Mouse (Mus musculus) neural tube, embryonic 13.5 days (tissue): ENCODE measurements around the gene Lyzl4. TPM values are rescaled to one million over a fixed set of nuclear protein-coding genes. Genes with fewer than 3 reads are reported as not detected.
"Not testable (repeated sequence)": the region's sequence is repeated elsewhere in the genome, so short reads cannot be mapped to it uniquely, and the experiment has no call there.

Source experiments
- ATAC-seq: fragments of 200-750 bp; cut with Nextera tagmentation; 2 replicates; pipeline ENCODE4 v1.8.0; 2017; ENCODE audit warnings: low read depth, mild to moderate bottlenecking, moderate TSS enrichment, moderate library complexity
- H3K27ac ChIP-seq: fragments of 300-500 bp; sonication (generic); replicated peaks from 2 replicates; pipeline ENCODE4 v1.5.1; 2015; ENCODE audit warnings: moderate library complexity, mild to moderate bottlenecking, inconsistent platforms
- H3K27me3 ChIP-seq: fragments of 300-500 bp; sonication (generic); 2 replicates; pipeline ENCODE4 v1.6.1; 2015; ENCODE audit warnings: mild to moderate bottlenecking, inconsistent platforms
- H3K36me3 ChIP-seq: fragments of 300-500 bp; sonication (generic); 2 replicates; pipeline ENCODE4 v1.6.1; 2015; ENCODE audit warnings: mild to moderate bottlenecking, inconsistent platforms
- H3K4me1 ChIP-seq: fragments of 300-500 bp; sonication (generic); replicated peaks from 2 replicates; pipeline ENCODE4 v1.6.1; 2015; ENCODE audit warnings: inconsistent platforms
- H3K4me2 ChIP-seq: fragments of 300-500 bp; sonication (generic); 2 replicates; pipeline ENCODE4 v1.6.1; 2015; ENCODE audit warnings: inconsistent platforms, mild to moderate bottlenecking, moderate library complexity
- H3K4me3 ChIP-seq: fragments of 300-500 bp; sonication (generic); 2 replicates; pipeline ENCODE4 v1.5.1; 2015; ENCODE audit warnings: mild to moderate bottlenecking, inconsistent platforms
- H3K9ac ChIP-seq: fragments of 300-500 bp; sonication (generic); 2 replicates; pipeline ENCODE4 v1.6.1; 2015; ENCODE audit warnings: moderate library complexity, mild to moderate bottlenecking, inconsistent platforms
- H3K9me3 ChIP-seq: fragments of 300-500 bp; sonication (generic); 2 replicates; pipeline ENCODE4 v1.6.1; 2016; ENCODE audit warnings: inconsistent platforms
- WGBS: fragments of 180-500 bp; shearing (Covaris S2); methylation state at CpG from one replicate; pipeline ENCODE4 v1.1.7; 2015; 5-methylcytosine and 5-hydroxymethylcytosine counted together
- polyA plus RNA-seq: library from polyadenylated mRNA; unstranded; fragments of >200 nt; fragmentation: Nextera tagmentation; extraction: Ambion mirVana; gene quantifications from 2 replicates; pipeline ENCODE4 v1.2.1, GENCODE M21; 2015

Gene Lyzl4
- polyA plus RNA-seq, 1 experiment from 2014 or later, result not detected

DNA sequence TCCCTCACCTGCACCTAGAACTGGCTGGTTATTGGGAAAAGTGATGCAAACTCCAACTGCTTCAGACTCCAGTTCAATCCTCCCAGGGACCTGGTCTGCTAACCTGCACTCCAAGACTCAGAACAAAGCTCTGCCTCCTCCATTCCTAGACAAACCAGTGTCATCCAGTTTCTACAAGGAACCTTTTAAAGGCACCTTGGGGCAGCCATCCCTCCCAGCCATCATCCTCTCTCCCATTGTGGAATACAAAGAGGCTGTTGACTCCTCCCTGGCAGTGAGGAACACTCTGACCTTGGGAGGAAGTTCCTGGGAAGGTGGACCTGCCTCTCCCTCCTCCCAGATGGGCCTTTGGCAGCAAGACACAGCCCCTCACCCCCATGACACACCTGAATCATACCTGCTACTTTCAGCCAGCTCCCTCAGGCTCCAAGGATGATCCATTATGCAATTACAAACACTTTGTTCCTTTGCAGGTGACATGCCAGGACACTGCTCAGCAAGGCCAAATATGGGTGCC is 27.6 kb downstream of the Lyzl4 start:
- Histone ChIP-seq H3K27me3 (no peaks in the 10 kb centered on the region; the same call in 1 of the 2 replicates), H3K9ac (no peak overlapping the region), H3K36me3 (no peaks in the 10 kb centered on the region), H3K4me1 (peaks cover 8% of the 10 kb centered on the region), H3K27ac (no peak overlapping the region), H3K9me3 (no peaks in the 10 kb centered on the region), H3K4me2 (no peak overlapping the region), H3K4me3 (no peak overlapping the region)
- ATAC-seq, result no peak

DNA sequence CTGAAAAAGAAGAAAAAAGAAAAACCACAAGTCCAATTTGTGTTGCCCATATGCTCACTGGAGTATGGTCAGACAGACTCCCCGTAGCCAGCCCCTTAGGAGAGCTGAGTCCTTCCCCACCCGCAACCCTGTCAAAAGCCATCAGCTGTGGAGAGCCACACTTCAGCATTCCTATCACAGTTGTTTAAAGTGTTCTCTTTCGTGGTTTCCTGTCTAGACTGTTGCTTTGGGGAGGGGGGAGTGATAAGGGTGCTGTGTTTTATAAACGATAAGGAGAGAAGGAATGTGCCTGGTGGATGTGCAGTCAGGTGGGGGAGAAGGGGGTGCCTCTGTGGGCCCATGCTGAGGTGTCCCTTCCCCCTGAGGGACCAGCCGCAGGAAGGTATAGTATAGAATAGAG is 28.7 kb downstream of the Lyzl4 start:
- H3K4me3 ChIP-seq, result no peak overlapping the region
- WGBS, result 75% methylated on average over 5 of the region's 5 CpGs
- H3K9ac ChIP-seq, result no peak overlapping the region
- H3K9me3 ChIP-seq, result no peaks in the 10 kb centered on the region
- ATAC-seq, result no peak
- no peaks in the 10 kb centered on the region for H3K36me3 ChIP-seq
- peaks cover 5% of the 10 kb centered on the region; the same call in 1 of the 2 replicates for H3K4me1 ChIP-seq
- H3K4me2 ChIP-seq, result no peak overlapping the region
- H3K27me3 ChIP-seq, result no peaks in the 10 kb centered on the region; the same call in 1 of the 2 replicates
- no peak overlapping the region for H3K27ac ChIP-seq

DNA sequence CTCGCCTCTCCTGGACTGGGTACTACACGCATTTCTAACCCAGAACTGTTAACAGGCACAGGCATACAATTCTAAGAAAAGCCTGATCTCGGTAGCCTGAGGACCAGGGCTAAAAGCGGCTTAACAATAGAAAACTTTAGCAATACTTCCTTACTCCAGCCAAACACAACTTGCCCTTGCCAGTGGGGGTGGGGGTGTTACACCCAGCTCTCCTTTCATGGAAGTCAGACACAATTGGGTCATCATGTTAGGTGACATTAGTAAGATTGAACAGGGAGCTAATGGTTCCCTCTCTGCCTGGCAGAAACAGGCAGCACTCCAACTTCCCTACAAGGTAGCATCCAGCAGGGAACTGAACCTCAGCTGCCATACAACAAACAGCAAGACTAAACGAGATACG is 32.5 kb downstream of the Lyzl4 start:
- H3K36me3 ChIP-seq, result no peaks in the 10 kb centered on the region
- no peak overlapping the region for H3K4me3 ChIP-seq
- ATAC-seq, result no peak
- no peak overlapping the region for H3K4me2 ChIP-seq
- H3K4me1 ChIP-seq, result peaks cover 5% of the 10 kb centered on the region; the same call in 1 of the 2 replicates
- no peaks in the 10 kb centered on the region for H3K9me3 ChIP-seq
- no peak overlapping the region for H3K27ac ChIP-seq
- H3K27me3 ChIP-seq, result no peaks in the 10 kb centered on the region; the same call in 1 of the 2 replicates
- 81% methylated on average over 6 of the region's 6 CpGs for WGBS
- H3K9ac ChIP-seq, result no peak overlapping the region

DNA sequence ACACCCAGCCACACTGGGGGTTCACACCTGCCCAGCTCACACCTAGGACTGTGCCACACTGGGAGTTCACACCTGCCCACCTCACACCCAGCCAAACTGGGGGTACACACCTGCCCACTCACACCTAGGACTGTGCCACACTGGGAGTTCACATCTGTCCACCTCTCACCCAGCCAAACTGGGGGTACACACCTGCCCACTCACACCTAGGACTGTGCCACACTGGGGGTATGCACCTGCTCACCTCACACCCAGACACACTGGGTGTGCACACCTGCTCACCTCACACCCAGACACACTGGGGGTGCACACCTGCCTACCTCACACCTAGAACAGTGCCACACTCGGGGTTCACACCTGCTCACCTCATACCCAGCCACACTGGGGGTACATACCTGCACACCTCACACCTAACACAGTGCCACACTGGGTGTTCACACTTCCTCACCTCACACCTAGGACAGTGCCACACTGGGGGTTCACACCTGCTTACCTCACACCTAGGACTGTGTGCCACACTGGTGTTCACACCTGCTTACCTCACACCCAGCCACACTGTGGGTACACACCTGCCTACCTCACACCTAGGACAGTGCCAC is 35.3 kb downstream of the Lyzl4 start:
- no peak overlapping the region for H3K9ac ChIP-seq
- H3K4me3 ChIP-seq, result no peak overlapping the region
- H3K9me3 ChIP-seq, result no peaks in the 10 kb centered on the region
- no peak overlapping the region for H3K4me2 ChIP-seq
- no peaks in the 10 kb centered on the region for H3K27me3 ChIP-seq
- peak; percentile 42 for ATAC-seq
- no peak overlapping the region for H3K27ac ChIP-seq
- WGBS, result 75% methylated on average over 1 of the region's 1 CpGs
- no peaks in the 10 kb centered on the region for H3K36me3 ChIP-seq
- no peaks in the 10 kb centered on the region for H3K4me1 ChIP-seq

DNA sequence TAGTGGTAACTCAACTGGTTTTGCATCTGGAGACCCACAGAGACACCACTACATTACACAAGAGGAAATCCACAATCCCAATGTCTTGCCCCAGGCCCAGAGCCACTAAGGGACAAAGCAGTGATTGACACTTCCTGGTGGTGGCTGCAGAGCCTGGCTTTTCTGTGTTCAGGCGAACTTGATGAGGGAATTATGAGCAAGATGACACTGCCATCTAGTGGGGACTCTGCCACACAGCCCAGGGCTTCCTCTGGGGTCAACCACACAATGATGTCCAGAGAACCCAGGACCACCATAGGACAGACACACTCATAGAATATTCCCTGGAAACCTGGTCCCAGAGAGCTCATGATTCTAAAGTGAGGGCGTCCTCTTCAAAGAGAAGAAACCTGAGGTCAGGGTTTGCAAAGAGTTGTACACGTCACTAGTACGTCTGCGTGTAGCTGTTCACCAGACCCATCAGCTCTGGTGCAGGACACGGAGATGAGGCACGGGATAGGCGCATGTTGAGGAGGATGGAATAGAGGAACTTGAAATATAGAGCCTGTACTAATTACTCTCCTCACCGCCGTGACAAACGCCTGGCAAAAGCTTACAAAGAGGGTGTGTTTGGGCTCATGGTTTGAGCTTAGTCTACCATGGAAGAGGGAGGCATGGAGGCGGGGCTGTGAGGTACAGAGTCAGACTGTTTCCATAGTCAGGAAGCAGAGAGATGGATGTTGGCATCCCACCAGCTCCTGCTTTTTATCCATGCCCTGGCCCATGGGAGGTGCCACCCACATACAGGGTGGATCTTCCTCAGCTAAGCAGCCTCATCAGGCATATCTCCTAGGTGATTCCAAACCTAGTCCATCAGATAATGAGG is 36.2 kb downstream of the Lyzl4 start:
- 55% methylated on average over 12 of the region's 12 CpGs for WGBS
- no peak overlapping the region for H3K27ac ChIP-seq
- no peak overlapping the region for H3K9ac ChIP-seq
- peaks cover 6% of the 10 kb centered on the region; the same call in 1 of the 2 replicates for H3K4me1 ChIP-seq
- H3K36me3 ChIP-seq, result no peaks in the 10 kb centered on the region
- no peak overlapping the region for H3K4me2 ChIP-seq
- no peaks in the 10 kb centered on the region for H3K27me3 ChIP-seq
- no peak overlapping the region for H3K4me3 ChIP-seq
- no peaks in the 10 kb centered on the region for H3K9me3 ChIP-seq
- ATAC-seq, result peak; percentile 59; the same call in 1 of the 2 replicates

DNA sequence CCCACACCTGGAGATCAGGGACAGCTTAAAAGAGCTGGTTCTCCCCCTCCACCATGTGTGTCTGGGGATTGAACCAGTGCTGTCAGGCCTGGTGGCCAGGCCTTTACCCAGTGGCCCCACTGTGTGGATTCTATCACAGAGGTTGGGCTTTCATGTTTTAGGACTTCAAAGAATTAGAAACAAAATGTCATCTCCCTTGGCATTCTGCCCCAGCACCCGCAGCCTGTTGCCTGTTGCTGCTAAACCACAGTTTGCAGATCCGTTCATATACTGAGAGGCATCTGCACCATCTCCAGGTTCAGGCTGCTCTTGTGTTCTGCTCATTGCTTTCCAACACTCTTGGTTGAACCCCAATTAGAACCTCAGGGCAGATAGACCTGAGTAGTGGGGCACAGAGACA is 39.5 kb downstream of the Lyzl4 start:
- 88% methylated on average over 2 of the region's 2 CpGs for WGBS
- H3K36me3 ChIP-seq, result no peaks in the 10 kb centered on the region
- H3K4me1 ChIP-seq, result peaks cover 6% of the 10 kb centered on the region; the same call in 1 of the 2 replicates
- no peak overlapping the region for H3K9ac ChIP-seq
- H3K4me3 ChIP-seq, result no peak overlapping the region
- no peaks in the 10 kb centered on the region for H3K9me3 ChIP-seq
- ATAC-seq, result no peak
- H3K27ac ChIP-seq, result no peak overlapping the region
- no peaks in the 10 kb centered on the region for H3K27me3 ChIP-seq
- no peak overlapping the region for H3K4me2 ChIP-seq

DNA sequence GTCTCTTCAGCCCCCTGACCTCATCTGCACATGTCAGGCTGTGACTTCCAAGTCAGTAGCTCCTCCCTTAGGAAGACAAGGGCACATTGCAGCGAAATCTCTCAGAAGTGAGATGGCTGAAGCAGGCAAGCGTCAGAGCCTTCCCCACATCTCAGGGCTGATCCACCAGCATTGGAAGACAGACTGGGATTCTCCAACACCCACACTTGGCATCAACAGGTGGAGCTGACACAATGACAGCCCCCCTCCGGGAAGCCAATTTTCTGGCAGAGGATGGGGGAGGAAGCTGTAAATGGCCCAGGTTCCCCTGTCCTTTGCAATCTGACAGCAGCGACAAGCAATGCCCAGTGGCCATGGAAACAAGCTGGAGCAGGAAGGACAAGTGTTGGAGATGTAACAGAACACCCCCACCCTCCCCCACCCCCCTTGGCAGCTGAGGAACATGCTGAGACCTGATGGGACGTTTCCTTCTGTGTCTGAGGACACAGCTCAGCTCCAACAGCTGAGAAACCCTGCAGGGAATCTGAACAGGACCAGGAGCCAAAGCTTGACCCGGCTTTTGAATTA is 41.0 kb downstream of the Lyzl4 start:
- Histone ChIP-seq H3K36me3 (no peaks in the 10 kb centered on the region), H3K4me3 (no peak overlapping the region), H3K27me3 (no peaks in the 10 kb centered on the region), H3K9me3 (no peaks in the 10 kb centered on the region), H3K27ac (no peak overlapping the region), H3K9ac (no peak overlapping the region), H3K4me2 (no peak overlapping the region), H3K4me1 (peaks cover 6% of the 10 kb centered on the region; the same call in 1 of the 2 replicates)
- 42% methylated on average over 6 of the region's 6 CpGs for WGBS
- ATAC-seq, result no peak

DNA sequence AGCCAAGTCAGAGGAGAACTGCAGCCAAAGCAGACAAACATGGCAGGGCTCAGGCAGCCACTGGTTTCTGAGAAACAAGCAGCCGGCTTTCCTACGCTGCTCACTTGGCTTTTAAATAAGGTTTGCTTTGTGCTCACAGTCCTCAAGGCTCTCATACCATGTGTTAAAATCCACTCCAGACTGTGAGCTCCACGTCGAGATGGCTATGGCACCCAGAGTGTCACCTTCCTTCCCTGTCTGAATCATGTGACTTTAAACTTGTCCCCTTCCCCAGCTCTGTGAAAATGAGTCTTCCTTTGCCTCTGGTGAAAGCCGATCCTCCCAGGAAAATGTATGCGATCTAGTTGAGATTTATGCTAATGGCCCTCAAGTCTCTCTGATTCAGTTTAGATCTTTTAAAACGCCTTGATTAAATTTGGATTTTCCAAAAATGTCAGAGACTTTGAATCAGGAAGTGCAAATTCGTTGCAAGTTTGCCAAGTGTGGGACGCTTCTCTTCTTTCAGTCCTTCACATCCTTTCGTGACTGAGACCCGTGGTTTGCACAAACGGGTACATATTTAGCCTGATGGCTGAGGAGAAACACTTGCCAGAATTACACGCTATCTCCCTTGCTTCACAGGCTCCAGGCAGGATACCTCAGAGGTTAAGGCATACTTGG is 41.6 kb downstream of the Lyzl4 start:
- no peak overlapping the region for H3K4me3 ChIP-seq
- no peaks in the 10 kb centered on the region for H3K27me3 ChIP-seq
- ATAC-seq, result no peak
- H3K4me1 ChIP-seq, result peaks cover 6% of the 10 kb centered on the region; the same call in 1 of the 2 replicates
- WGBS, result 62% methylated on average over 13 of the region's 13 CpGs
- no peak overlapping the region for H3K4me2 ChIP-seq
- H3K27ac ChIP-seq, result no peak overlapping the region
- H3K36me3 ChIP-seq, result no peaks in the 10 kb centered on the region
- no peaks in the 10 kb centered on the region for H3K9me3 ChIP-seq
- no peak overlapping the region for H3K9ac ChIP-seq

DNA sequence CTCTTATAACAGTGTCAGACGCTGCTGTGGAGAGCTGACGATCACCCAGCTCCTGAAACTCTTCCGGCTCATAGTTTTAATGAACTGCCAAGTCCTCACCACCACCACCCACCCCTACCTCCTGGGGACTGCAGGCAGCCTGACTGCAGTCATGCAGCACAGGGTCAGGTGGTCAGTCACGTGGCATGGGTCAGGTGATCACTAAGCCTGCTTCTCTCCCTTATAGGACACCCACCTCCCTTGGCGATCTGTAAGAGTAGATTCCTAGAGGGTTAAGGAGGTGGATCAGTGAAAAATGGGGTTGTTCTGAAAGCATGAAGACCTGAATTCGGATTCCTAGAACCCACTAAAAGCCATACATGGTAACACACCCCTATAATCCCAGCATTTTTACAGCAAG is 42.3 kb downstream of the Lyzl4 start:
- H3K9me3 ChIP-seq, result no peaks in the 10 kb centered on the region
- peaks cover 6% of the 10 kb centered on the region; the same call in 1 of the 2 replicates for H3K4me1 ChIP-seq
- H3K4me2 ChIP-seq, result no peak overlapping the region
- WGBS, result 88% methylated on average over 6 of the region's 6 CpGs
- ATAC-seq, result no peak
- H3K4me3 ChIP-seq, result no peak overlapping the region
- no peaks in the 10 kb centered on the region for H3K27me3 ChIP-seq
- H3K9ac ChIP-seq, result no peak overlapping the region
- H3K27ac ChIP-seq, result no peak overlapping the region
- no peaks in the 10 kb centered on the region for H3K36me3 ChIP-seq

DNA sequence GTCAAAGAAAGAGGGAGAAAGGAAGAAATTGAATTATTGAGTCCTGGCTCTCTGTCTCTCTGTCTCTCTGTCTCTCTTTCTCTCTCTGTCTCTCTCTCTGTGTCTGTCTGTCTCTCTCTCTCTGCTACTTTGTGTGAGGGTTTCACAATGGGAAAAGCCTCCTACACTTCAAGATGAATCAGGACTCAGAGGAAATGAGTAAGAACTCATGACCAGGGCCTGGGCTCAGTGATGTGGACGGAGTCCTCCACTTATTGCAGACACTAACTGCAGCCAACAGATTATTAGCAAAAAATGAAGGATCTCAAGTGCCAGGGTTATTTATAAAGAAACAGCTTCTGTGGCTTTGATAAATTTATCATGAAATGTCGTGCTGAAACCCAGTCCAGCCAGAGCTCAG is 43.8 kb downstream of the Lyzl4 start:
- WGBS, result 90% methylated on average over 2 of the region's 2 CpGs
- Histone ChIP-seq H3K27ac (no peak overlapping the region), H3K36me3 (no peaks in the 10 kb centered on the region), H3K9ac (no peak overlapping the region), H3K4me2 (no peak overlapping the region), H3K9me3 (no peaks in the 10 kb centered on the region), H3K4me3 (no peak overlapping the region), H3K27me3 (no peaks in the 10 kb centered on the region), H3K4me1 (peaks cover 6% of the 10 kb centered on the region; the same call in 1 of the 2 replicates)
- ATAC-seq, result no peak

DNA sequence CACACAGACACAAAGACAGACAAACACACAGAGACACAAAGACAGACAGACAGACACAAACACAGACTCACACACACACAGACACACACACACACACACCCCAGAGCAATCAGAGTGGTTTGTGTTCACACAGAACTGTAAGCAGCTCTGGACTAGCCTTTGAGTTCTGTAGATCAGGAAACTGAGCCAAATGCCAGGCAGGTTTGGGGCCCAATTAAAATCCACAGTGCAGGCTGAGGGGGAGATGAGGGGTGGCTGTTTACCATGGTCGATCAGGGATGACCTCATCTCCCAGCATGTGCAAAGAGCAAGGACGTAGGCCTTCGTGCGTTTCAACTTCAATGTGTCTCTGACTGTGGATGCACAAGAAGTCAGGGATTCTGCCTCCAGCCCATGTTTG is 47.1 kb downstream of the Lyzl4 start:
- Histone ChIP-seq H3K4me2 (no peak overlapping the region), H3K4me1 (no peaks in the 10 kb centered on the region), H3K9me3 (no peaks in the 10 kb centered on the region), H3K9ac (no peak overlapping the region), H3K27me3 (no peaks in the 10 kb centered on the region), H3K4me3 (no peak overlapping the region), H3K27ac (no peak overlapping the region), H3K36me3 (no peaks in the 10 kb centered on the region)
- ATAC-seq, result no peak
- 72% methylated on average over 4 of the region's 4 CpGs for WGBS

DNA sequence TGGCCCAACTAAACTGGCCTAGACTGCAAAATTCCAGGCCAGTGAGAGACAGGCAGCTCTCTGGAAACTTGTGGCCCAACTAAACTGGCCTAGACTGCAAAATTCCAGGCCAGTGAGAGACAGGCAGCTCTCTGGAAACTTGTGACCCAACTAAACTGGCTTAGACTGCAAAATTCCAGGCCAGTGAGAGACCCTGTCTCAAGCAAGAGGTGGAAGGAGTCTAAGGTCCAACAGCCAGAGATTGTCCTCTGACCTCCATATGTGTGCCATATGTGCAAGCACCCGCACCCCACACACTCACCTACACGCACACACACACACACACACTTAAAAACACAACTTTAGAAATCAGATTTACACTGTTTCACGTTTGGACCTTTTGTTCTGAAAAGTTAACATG is 48.1 kb downstream of the Lyzl4 start:
- not testable (repeated sequence) for H3K27me3 ChIP-seq, H3K9me3 ChIP-seq, H3K36me3 ChIP-seq, H3K4me3 ChIP-seq, ATAC-seq, H3K27ac ChIP-seq, H3K4me1 ChIP-seq, H3K4me2 ChIP-seq, H3K9ac ChIP-seq
- WGBS, result 78% methylated on average over 3 of the region's 3 CpGs
